ENCODE assay signal across 8 mouse cellular contexts in genomic region chr5:22093157-22093865, GRCm38 (mm10).
DNase-seq lines count a peak whose midpoint lies in the region; ATAC-seq lines count a peak whose summit lies in the region.
"Had no signal": no experiment of that assay in that cellular context is flagged by ENCODE, and none has a peak within 500 bp of the region (broad histone marks: within the 10 kb centered on the region; RNA-seq: fewer than 3 reads in every experiment).

No protein-coding gene starts in this region.

- H3K27ac ChIP-seq in hindbrain, embryonic 12.5 days: no peak overlapping the region
- no peak overlapping the region for H3K27ac ChIP-seq in intestine, embryonic 15.5 days

- H3K9me3 ChIP-seq in hindbrain, embryonic 12.5 days (replicated peaks): no peaks in the 10 kb centered on the region
- H3K9me3 ChIP-seq in intestine, embryonic 15.5 days: no peaks in the 10 kb centered on the region

- H3K9ac ChIP-seq in hindbrain, embryonic 12.5 days: no peak overlapping the region
- H3K9ac ChIP-seq in intestine, embryonic 15.5 days: no peak overlapping the region

- DNase-seq in left cerebral cortex, postnatal 4 days: peak; percentile 87
- no peak for DNase-seq in left cerebral cortex, postnatal 14 days (ENCODE audit: low spot score in 2 of 2)
- DNase-seq in cerebellum, postnatal 25 days: peak; percentile 39 to 44
- DNase-seq in retina, embryonic 14.5 days (ENCODE audit: low spot score): peak; percentile 92
- no peak for DNase-seq in lung, postnatal 36 days
- DNase-seq: thymus, postnatal 36 days had no signal

- WGBS in hindbrain, embryonic 12.5 days: 57% methylated on average over 9 of the region's 9 CpGs
- WGBS in intestine, embryonic 15.5 days: 71% methylated on average over 9 of the region's 9 CpGs

- no peak overlapping the region for H3K4me3 ChIP-seq in hindbrain, embryonic 12.5 days
- no peak overlapping the region for H3K4me3 ChIP-seq in intestine, embryonic 15.5 days (replicated peaks)

- no peaks in the 10 kb centered on the region for H3K36me3 ChIP-seq in hindbrain, embryonic 12.5 days
- H3K36me3 ChIP-seq in intestine, embryonic 15.5 days: no peaks in the 10 kb centered on the region

- ATAC-seq in hindbrain, embryonic 12.5 days (ENCODE audit: low FRiP score): peak; percentile 52; the same call in 1 of the 2 replicates
- no peak for ATAC-seq in intestine, embryonic 15.5 days

- H3K4me2 ChIP-seq in hindbrain, embryonic 12.5 days (replicated peaks): no peak overlapping the region
- no peak overlapping the region for H3K4me2 ChIP-seq in intestine, embryonic 15.5 days (replicated peaks)

- H3K27me3 ChIP-seq in hindbrain, embryonic 12.5 days: no peaks in the 10 kb centered on the region
- H3K27me3 ChIP-seq in intestine, embryonic 15.5 days (replicated peaks): no peaks in the 10 kb centered on the region

- intact Hi-C loops in left cerebral cortex, postnatal 4 days (cut with DNase I): no loop called here
- intact Hi-C loops in left cerebral cortex, postnatal 14 days (cut with DNase I): no loop called here

- 0 out of 2 replicates have a peak, but pooled peaks cover 5% of the 10 kb centered on the region for H3K4me1 ChIP-seq in hindbrain, embryonic 12.5 days
- no peaks in the 10 kb centered on the region for H3K4me1 ChIP-seq in intestine, embryonic 15.5 days (replicated peaks)

Comparison
In these comparisons a context has a peak if more than half of its experiments do, and no peak if none do; other contexts are left out.
1. DNase-seq: peak in left cerebral cortex, postnatal 4 days (single experiment), cerebellum, postnatal 25 days (2 of 2) and retina, embryonic 14.5 days (single experiment); none in left cerebral cortex, postnatal 14 days (0 of 2) and lung, postnatal 36 days (single experiment).